Mouse (Mus musculus) heart, postnatal 14 days (tissue): ENCODE measurements around the gene Fancm. TPM values are rescaled to one million over a fixed set of nuclear protein-coding genes. Genes with fewer than 3 reads are reported as not detected.

Source experiments
- DNase-seq, 2 experiments: peaks; one replicate each; pipeline ENCODE4 v3.0.0; 2021 to 2022
- intact Hi-C: fragments of 180-260 bp; cut with DNase I; formaldehyde crosslinking; loops from one replicate; pipeline ENCODE4 v1.15.1; 2025
- long read RNA-seq, 2 experiments: library from polyadenylated mRNA; stranded (forward); transcript quantifications; one replicate each; pipeline ENCODE4 v2.0.0; 2021
- total RNA-seq, 2 experiments: library from RNA; stranded (reverse); gene quantifications; 2 replicates each; pipeline ENCODE4 v1.2.3; 2021

The Fancm gene
- 1 to 10 TPM; 5.5 to 6.4 TPM for total RNA-seq
- long read RNA-seq, experiment 1: 0 reads
- long read RNA-seq, experiment 2: 0 reads

- intact Hi-C loops: loop anchor here (5.0 kb wide), 1 partner anchor 97 kb away; the partner anchor contains the start of gene Mis18bp1
- peak; percentile 90 to 91 for DNase-seq
Observed at GRCm38 (mm10) chr12:65075085-65075732, at the start of gene Fancm. Fancm (plus strand) TSS chr12:65075603.

GRCm38 (mm10) chr12:65035839-65036189 is 39.6 kb upstream of the Fancm start:
- DNase-seq: no peak
- intact Hi-C loops: loop anchor here (5.0 kb wide), 2 partner anchors 36 to 69 kb away; partner anchors contain the start of genes Fkbp3, Klhl28 and Togaram1

- DNase-seq: peak; percentile 95 to 96
- intact Hi-C loops: loop anchor here (5.0 kb wide), 2 partner anchors 36 to 69 kb away; partner anchors contain the start of genes Fkbp3, Klhl28 and Togaram1
Observed at GRCm38 (mm10) chr12:65036190-65036870, 39.1 kb upstream of the Fancm start, which contains the start of gene Prpf39. Prpf39 (plus strand) TSS chr12:65036333.

- intact Hi-C loops: loop anchor here (5.0 kb wide), 2 partner anchors 35 to 70 kb away; partner anchors contain the start of genes Fkbp3, Klhl28 and Togaram1
- DNase-seq: peak in 1 of 2 experiments; percentile 17
Observed at GRCm38 (mm10) chr12:65036892-65037545, 38.4 kb upstream of the Fancm start.

- no peak for DNase-seq
Observed at GRCm38 (mm10) chr12:65037546-65037937, 37.9 kb upstream of the Fancm start.

GRCm38 (mm10) chr12:65048799-65049198 is 26.6 kb upstream of the Fancm start:
- intact Hi-C loops: loop anchor here (10.0 kb wide), 1 partner anchor 126 kb away; the partner anchor contains the start of gene Mis18bp1
- no peak for DNase-seq

More at GRCm38 (mm10) chr12:65037546-65037937, 37.9 kb upstream of the Fancm start:
- intact Hi-C loops: loop anchor here (5.0 kb wide), 2 partner anchors 35 to 70 kb away; partner anchors contain the start of genes Fkbp3, Klhl28 and Togaram1

GRCm38 (mm10) chr12:65058203-65058602 is 17.2 kb upstream of the Fancm start:
- intact Hi-C loops: loop anchor here (10.0 kb wide), 1 partner anchor 73 kb away; no protein-coding TSS in a partner anchor
- DNase-seq: no peak

- intact Hi-C loops: no loop called here
- no peak for DNase-seq
Observed at GRCm38 (mm10) chr12:65061082-65061481, 14.3 kb upstream of the Fancm start.

- DNase-seq: no peak
- intact Hi-C loops: loop anchor here (2.0 kb wide), 1 partner anchor 14 kb away; no protein-coding TSS in a partner anchor
Observed at GRCm38 (mm10) chr12:65065241-65065640, 10.2 kb upstream of the Fancm start.

- no peak for DNase-seq
- intact Hi-C loops: no loop called here
Observed at GRCm38 (mm10) chr12:65066234-65066633, 9.2 kb upstream of the Fancm start.

- no peak for DNase-seq
- intact Hi-C loops: no loop called here
Observed at GRCm38 (mm10) chr12:65068409-65068808, 7.0 kb upstream of the Fancm start.

GRCm38 (mm10) chr12:65072911-65073610 is 2.3 kb upstream of the Fancm start:
- no peak for DNase-seq
- intact Hi-C loops: loop anchor here (5.0 kb wide), 2 partner anchors 36 to 106 kb away; partner anchors contain the start of genes Klhl28, Prpf39 and Togaram1

- intact Hi-C loops: loop anchor here (5.0 kb wide), 2 partner anchors 36 to 106 kb away; partner anchors contain the start of genes Klhl28, Prpf39 and Togaram1
- DNase-seq: peak; percentile 99
Observed at GRCm38 (mm10) chr12:65073611-65074178, 1.7 kb upstream of the Fancm start, which contains the start of gene Fkbp3. Fkbp3 (minus strand) TSS chr12:65074007.

GRCm38 (mm10) chr12:65074651-65075050 is 752 bp upstream of the Fancm start:
- no peak for DNase-seq
- intact Hi-C loops: loop anchor here (5.0 kb wide), 3 partner anchors 37 to 107 kb away; partner anchors contain the start of genes Klhl28, Mis18bp1, Prpf39 and Togaram1

GRCm38 (mm10) chr12:65075733-65076310 is 419 bp downstream of the Fancm start:
- intact Hi-C loops: loop anchor here (5.0 kb wide), 1 partner anchor 96 kb away; the partner anchor contains the start of gene Mis18bp1
- DNase-seq: no peak

- intact Hi-C loops: loop anchor here (5.0 kb wide), 1 partner anchor 95 kb away; the partner anchor contains the start of gene Mis18bp1
- no peak for DNase-seq
Observed at GRCm38 (mm10) chr12:65076906-65077305, 1.5 kb downstream of the Fancm start.

- no peak for DNase-seq
- intact Hi-C loops: no loop called here
Observed at GRCm38 (mm10) chr12:65108746-65109145, 33.3 kb downstream of the Fancm start.

- intact Hi-C loops: no loop called here
- DNase-seq: no peak
Observed at GRCm38 (mm10) chr12:65111503-65111902, 36.1 kb downstream of the Fancm start.

- DNase-seq: no peak
- intact Hi-C loops: no loop called here
Observed at GRCm38 (mm10) chr12:65112811-65113210, 37.4 kb downstream of the Fancm start.
